Mouse (Mus musculus): ENCODE measurements at regions not wholly inside any gene's neighbourhood (a gene's known extent, or its start where the extent isn't known, plus 50 kb on each side); places are given as distances from the start of the nearest gene placed in this dataset.

DNA sequence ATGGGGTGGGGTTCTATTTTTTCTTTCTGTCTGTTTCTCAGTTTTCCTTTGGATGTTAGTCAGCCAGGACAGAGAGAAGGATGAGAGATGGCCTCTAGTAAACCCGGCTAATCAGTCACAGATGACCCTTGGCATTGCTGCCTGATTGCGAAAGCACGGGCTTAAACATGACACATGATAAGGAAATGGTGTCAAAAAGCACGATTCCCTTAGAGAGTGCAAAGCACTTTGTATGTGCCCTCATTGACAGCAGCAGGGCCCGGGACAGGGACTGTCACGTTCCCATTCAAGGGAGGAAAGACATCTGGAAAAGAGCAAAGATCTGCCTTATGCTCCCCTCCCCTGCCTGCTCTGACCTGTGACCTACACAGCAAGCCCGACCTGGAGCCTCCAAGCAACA, 234.1 kb downstream of the Foxo1 start:
- ATAC-seq (replicated peaks; ENCODE audit: low FRiP score, low TSS enrichment, poor library complexity, severe bottlenecking) = no peak

DNA sequence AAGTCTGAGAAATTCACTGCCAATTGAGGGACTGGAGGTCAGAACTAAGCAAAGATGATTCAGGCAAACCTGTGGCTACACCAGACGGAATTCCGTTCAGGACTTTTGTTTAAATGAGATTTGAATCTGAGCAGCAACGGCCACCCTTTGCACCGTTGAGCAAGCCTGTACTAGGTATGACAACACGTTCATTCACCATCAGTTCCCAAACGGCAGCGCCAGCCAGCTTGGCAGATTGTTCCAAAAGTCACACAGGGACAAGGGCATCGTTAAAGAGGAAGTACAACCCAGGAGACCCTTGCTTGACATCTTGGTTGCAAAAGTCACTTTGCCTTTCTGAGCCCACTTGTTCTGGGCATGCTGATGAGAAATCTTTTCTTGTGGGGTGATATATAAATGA, 233.5 kb downstream of the Foxo1 start:
- no peak for ATAC-seq (replicated peaks; ENCODE audit: low FRiP score, low TSS enrichment, poor library complexity, severe bottlenecking)

DNA sequence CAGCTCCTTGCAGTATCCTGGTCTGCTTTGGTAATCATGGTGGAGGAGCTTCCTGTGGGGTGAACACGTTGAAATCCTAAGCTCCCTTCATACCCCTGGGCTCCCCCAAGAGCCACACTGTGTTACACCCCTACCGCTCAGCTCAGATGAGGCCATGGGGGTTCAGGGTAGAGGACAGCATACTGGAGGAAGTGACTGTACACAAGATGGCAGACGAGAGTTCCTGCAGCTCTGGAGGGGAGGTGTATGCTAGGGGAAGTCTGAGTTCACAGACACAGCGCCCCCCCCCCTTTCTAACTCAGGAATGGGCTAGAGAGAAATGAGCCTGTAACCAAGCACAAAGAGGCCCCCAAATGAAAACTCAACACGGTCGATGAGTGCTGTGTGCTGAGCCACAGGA, 231.9 kb downstream of the Foxo1 start:
- ATAC-seq (replicated peaks; ENCODE audit: low FRiP score, low TSS enrichment, poor library complexity, severe bottlenecking) = no peak

DNA sequence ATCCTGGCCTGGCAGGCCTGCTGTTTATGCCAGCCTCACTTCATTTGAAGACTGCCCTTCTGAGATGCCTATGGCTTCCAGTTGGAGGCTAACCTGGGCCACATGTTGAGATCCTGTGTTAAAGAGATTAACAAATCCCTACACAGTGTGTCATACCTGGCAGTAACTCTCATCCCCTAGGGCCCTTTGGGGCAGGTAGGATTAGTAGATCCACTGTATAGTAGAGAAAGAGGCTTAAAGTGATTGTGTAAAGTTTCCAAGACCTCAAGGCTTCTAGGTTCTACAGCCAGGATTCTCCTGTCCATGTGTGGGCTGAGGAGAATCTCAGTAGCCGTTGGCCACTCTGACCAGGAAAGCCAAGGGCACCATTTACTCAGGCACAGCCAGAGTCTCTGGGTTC, 231.4 kb downstream of the Foxo1 start:
- ATAC-seq (replicated peaks; ENCODE audit: low FRiP score, low TSS enrichment, poor library complexity, severe bottlenecking) = no peak

GRCm38 (mm10) chr3:52498506-52499228, 230.5 kb downstream of the Foxo1 start:
- ATAC-seq (replicated peaks; ENCODE audit: low FRiP score, low TSS enrichment, poor library complexity, severe bottlenecking) = no peak

GRCm38 (mm10) chr3:52496965-52497364, 228.8 kb downstream of the Foxo1 start:
- ATAC-seq (replicated peaks; ENCODE audit: low FRiP score, low TSS enrichment, poor library complexity, severe bottlenecking) = no peak

GRCm38 (mm10) chr3:52495401-52495800, 227.3 kb downstream of the Foxo1 start:
- no peak for ATAC-seq (replicated peaks; ENCODE audit: low FRiP score, low TSS enrichment, poor library complexity, severe bottlenecking)

GRCm38 (mm10) chr3:52494924-52495323, 226.8 kb downstream of the Foxo1 start:
- no peak for ATAC-seq (replicated peaks; ENCODE audit: low FRiP score, low TSS enrichment, poor library complexity, severe bottlenecking)

GRCm38 (mm10) chr3:52479186-52479585, 211.1 kb downstream of the Foxo1 start:
- no peak for ATAC-seq (replicated peaks; ENCODE audit: low FRiP score, low TSS enrichment, poor library complexity, severe bottlenecking)

- ATAC-seq (replicated peaks; ENCODE audit: low FRiP score, low TSS enrichment, poor library complexity, severe bottlenecking) = no peak
These were observed 201.8 kb downstream of the Foxo1 start for GRCm38 (mm10) chr3:52469900-52470299.

- ATAC-seq (replicated peaks; ENCODE audit: low FRiP score, low TSS enrichment, poor library complexity, severe bottlenecking) = no peak
These were observed 201.3 kb downstream of the Foxo1 start for GRCm38 (mm10) chr3:52469397-52469796.

DNA sequence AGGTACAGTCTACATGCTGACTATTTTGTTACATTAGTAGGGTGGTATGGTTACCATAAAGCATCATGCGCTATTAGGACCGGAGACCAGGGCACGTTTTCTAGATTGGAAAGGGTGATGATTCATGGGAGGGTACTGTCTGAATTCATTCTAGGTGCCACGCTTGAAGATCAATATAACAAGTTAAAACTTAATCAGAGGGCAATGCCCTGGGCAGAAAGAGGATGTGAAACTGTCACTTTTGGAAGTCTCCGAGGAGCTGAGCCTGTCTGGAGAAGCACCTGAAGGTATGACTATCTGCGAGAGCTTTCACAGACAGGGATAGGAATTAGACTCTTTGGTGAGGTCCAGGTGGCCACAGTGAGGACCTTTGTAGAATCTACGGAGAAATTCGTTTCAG, 200.2 kb downstream of the Foxo1 start:
- no peak for ATAC-seq (replicated peaks; ENCODE audit: low FRiP score, low TSS enrichment, poor library complexity, severe bottlenecking)

GRCm38 (mm10) chr3:52467876-52468275, 199.7 kb downstream of the Foxo1 start:
- no peak for ATAC-seq (replicated peaks; ENCODE audit: low FRiP score, low TSS enrichment, poor library complexity, severe bottlenecking)

- ATAC-seq (replicated peaks; ENCODE audit: low FRiP score, low TSS enrichment, poor library complexity, severe bottlenecking) = no peak
These were observed 198.9 kb downstream of the Foxo1 start for GRCm38 (mm10) chr3:52466984-52467565.

DNA sequence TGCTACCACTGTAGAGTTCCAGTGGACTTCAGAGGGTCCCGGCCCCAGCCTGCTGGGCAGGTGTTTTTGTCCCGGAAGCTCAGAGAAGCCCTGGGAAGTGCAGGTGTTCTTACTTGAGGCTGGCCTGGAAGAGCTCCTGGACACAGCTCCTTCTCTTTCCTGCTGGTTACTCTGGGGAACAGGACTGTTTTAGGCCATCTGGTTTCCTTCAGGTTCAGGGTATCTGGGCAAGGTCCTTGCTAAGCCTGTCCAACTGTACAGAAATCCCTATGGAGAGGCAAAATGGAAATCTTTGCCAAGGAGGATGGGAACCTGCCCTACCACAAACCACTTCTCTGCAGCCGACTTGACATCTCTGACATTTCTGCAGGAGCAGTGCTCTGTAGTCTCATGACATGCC, 198.4 kb downstream of the Foxo1 start:
- no peak for ATAC-seq (replicated peaks; ENCODE audit: low FRiP score, low TSS enrichment, poor library complexity, severe bottlenecking)

GRCm38 (mm10) chr3:52463911-52464310, 195.8 kb downstream of the Foxo1 start:
- no peak for ATAC-seq (replicated peaks; ENCODE audit: low FRiP score, low TSS enrichment, poor library complexity, severe bottlenecking)

DNA sequence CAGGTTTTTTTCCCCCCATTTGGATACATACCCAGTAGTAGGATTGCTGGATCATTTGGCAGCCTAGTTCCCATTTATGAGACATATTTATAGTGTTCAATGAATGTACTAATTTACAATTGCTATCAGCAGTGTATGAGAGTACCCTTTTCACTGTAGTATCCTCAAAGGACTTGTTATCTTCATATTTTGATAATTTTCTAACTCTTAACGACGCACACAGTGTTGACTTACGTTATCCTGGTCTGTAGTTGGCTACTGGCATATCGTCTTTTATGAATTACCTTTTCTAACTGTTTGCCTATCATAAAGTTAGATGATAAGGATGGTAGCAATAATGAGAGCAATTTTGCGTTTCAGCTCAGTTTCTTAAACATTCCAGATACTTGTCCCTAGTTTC, 186.8 kb downstream of the Foxo1 start:
- no peak for ATAC-seq (replicated peaks; ENCODE audit: low FRiP score, low TSS enrichment, poor library complexity, severe bottlenecking)

DNA sequence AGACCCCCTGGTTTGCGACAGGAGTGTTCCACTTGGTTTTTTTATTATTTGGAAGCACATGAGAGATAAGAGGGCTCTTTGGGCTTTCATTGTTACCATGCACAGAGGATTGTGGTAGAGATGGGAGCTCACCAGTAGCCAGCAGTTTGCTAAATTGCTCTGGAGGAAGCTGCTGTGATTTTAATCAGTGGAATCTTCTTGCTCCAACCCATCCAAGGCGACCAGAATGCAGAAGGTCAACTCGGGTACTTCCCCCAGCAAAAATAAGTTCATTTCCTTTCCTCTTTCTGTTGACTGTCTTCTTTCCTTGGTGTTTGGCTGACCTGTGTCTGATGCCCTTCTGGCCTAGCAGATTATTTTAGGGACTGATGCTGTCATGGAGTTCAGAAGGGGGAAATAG, 184.9 kb downstream of the Foxo1 start:
- no peak for ATAC-seq (replicated peaks; ENCODE audit: low FRiP score, low TSS enrichment, poor library complexity, severe bottlenecking)

DNA sequence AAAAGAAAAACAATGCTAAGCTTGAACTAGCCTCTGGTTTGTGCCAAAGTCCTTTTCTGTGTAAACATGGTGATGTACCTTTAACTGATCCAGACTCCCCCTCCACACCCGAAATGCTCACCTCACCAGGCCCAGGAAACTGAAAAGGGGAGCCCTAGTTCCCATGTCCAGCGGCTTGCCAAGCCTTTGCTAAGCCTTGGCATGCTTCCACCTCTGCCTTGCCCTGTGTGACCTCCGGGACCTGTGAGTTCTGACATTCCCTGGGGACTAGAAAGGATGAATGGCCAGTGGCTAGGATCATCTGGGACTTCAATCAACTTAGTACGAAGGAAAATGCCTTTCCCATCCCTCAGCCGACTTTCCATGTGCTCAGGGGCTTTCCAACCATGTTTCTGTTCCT, 184.2 kb downstream of the Foxo1 start:
- ATAC-seq (replicated peaks; ENCODE audit: low FRiP score, low TSS enrichment, poor library complexity, severe bottlenecking) = no peak

GRCm38 (mm10) chr3:52446991-52447390, 178.9 kb downstream of the Foxo1 start:
- no peak for ATAC-seq (replicated peaks; ENCODE audit: low FRiP score, low TSS enrichment, poor library complexity, severe bottlenecking)

DNA sequence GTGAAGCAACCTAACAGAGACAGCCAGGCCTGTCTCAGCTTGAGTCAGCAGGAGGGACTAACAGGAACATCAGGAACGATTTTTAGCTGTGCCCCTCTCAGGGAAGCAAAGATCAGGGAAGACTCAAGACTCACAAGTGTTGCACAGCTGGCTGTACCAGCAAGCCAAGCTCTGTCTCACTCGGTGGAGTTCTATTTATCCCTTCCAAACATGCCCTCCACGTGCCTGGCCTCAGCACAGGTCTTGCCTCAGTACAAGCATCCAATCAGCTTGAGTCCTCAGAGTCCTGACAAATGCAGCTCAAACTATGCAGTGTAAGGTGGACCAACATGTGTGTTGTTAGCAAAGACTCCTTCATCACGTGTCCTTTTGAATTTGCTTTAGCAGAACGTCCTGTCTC, 178.4 kb downstream of the Foxo1 start:
- ATAC-seq (replicated peaks; ENCODE audit: low FRiP score, low TSS enrichment, poor library complexity, severe bottlenecking) = no peak
